Mouse (Mus musculus): Measurements from ENCODE around the gene Thada. TPM values are rescaled to one million over a fixed set of nuclear protein-coding genes. Genes with fewer than 3 reads are reported as not detected.

Thada gene
- total and polyA plus RNA-seq, 2 experiments from 2014 or later, result 3.3 to 15.7 TPM

- no peak overlapping the region for H3K27ac ChIP-seq
- WGBS, result 74% methylated on average over 8 of the region's 8 CpGs
- ATAC-seq (no peak), DNase-seq (ENCODE audit: low spot score) (no peak)
- no peak for TF ChIP-seq CTCF (IDR thresholded peaks at IDR 0.05; ENCODE audit: low read depth)
- no peaks in the 10 kb centered on the region for H3K9me3 ChIP-seq (ENCODE audit: low read length)
- peaks cover 11% of the 10 kb centered on the region; the same call in 1 of the 2 replicates for H3K36me3 ChIP-seq (ENCODE audit: insufficient read depth, low read length)
- H3K27me3 ChIP-seq (ENCODE audit: insufficient read depth, low read length), result no peaks in the 10 kb centered on the region
- no peak overlapping the region for H3K4me3 ChIP-seq (ENCODE audit: low read length)
- H3K9ac ChIP-seq (replicated peaks; ENCODE audit: low read length), result no peak overlapping the region
- no peak overlapping the region for H3K4me2 ChIP-seq (ENCODE audit: low read depth, low read length)
- H3K4me1 ChIP-seq (ENCODE audit: insufficient read depth, low read length), result no peaks in the 10 kb centered on the region
Observed at GRCm38 (mm10) chr17:84330986-84331385, 135.0 kb downstream of the Thada start.

- no peak for TF ChIP-seq CTCF (IDR thresholded peaks at IDR 0.05; ENCODE audit: low read depth)
- no peak for DNase-seq (ENCODE audit: low spot score)
- WGBS, result 87% methylated on average over 6 of the region's 6 CpGs
- H3K9ac ChIP-seq (replicated peaks; ENCODE audit: low read length), result no peak overlapping the region
- no peaks in the 10 kb centered on the region for H3K9me3 ChIP-seq (ENCODE audit: low read length)
- ATAC-seq, result no peak
- H3K27me3 ChIP-seq (ENCODE audit: insufficient read depth, low read length), result no peaks in the 10 kb centered on the region
- H3K4me1 ChIP-seq (ENCODE audit: insufficient read depth, low read length), result no peaks in the 10 kb centered on the region
- no peak overlapping the region for H3K4me3 ChIP-seq (ENCODE audit: low read length)
- H3K36me3 ChIP-seq (ENCODE audit: insufficient read depth, low read length), result peaks cover 11% of the 10 kb centered on the region; the same call in 1 of the 2 replicates
- H3K4me2 ChIP-seq (ENCODE audit: low read depth, low read length), result no peak overlapping the region
- H3K27ac ChIP-seq, result no peak overlapping the region
Observed at GRCm38 (mm10) chr17:84330506-84330905, 135.5 kb downstream of the Thada start.

- no peak for TF ChIP-seq CTCF (IDR thresholded peaks at IDR 0.05; ENCODE audit: low read depth)
- Histone ChIP-seq H3K4me1 (ENCODE audit: insufficient read depth, low read length) (no peaks in the 10 kb centered on the region), H3K9me3 (ENCODE audit: low read length) (no peaks in the 10 kb centered on the region), H3K27ac (no peak overlapping the region), H3K4me2 (ENCODE audit: low read depth, low read length) (no peak overlapping the region), H3K9ac (replicated peaks; ENCODE audit: low read length) (no peak overlapping the region), H3K27me3 (ENCODE audit: insufficient read depth, low read length) (no peaks in the 10 kb centered on the region), H3K36me3 (ENCODE audit: insufficient read depth, low read length) (peaks cover 11% of the 10 kb centered on the region; the same call in 1 of the 2 replicates), H3K4me3 (ENCODE audit: low read length) (no peak overlapping the region)
- DNase-seq (ENCODE audit: low spot score) (no peak), ATAC-seq (no peak)
- 85% methylated on average over 4 of the region's 4 CpGs for WGBS
Observed at GRCm38 (mm10) chr17:84329906-84330470, 136.0 kb downstream of the Thada start.

- no peaks in the 10 kb centered on the region for H3K9me3 ChIP-seq (ENCODE audit: low read length)
- peaks cover 7% of the 10 kb centered on the region; the same call in 1 of the 2 replicates for H3K36me3 ChIP-seq (ENCODE audit: insufficient read depth, low read length)
- H3K9ac ChIP-seq (replicated peaks; ENCODE audit: low read length), result no peak overlapping the region
- DNase-seq (ENCODE audit: low spot score), result no peak
- H3K4me2 ChIP-seq (ENCODE audit: low read depth, low read length), result no peak overlapping the region
- no peak overlapping the region for H3K4me3 ChIP-seq (ENCODE audit: low read length)
- no peaks in the 10 kb centered on the region for H3K4me1 ChIP-seq (ENCODE audit: insufficient read depth, low read length)
- 82% methylated on average over 2 of the region's 2 CpGs for WGBS
- ATAC-seq, result no peak
- no peak overlapping the region for H3K27ac ChIP-seq
- TF ChIP-seq CTCF (IDR thresholded peaks at IDR 0.05; ENCODE audit: low read depth), result no peak
- H3K27me3 ChIP-seq (ENCODE audit: insufficient read depth, low read length), result no peaks in the 10 kb centered on the region
Observed at GRCm38 (mm10) chr17:84328526-84328925, 137.5 kb downstream of the Thada start.

- H3K27me3 ChIP-seq (ENCODE audit: insufficient read depth, low read length), result no peaks in the 10 kb centered on the region
- H3K4me1 ChIP-seq (ENCODE audit: insufficient read depth, low read length), result no peaks in the 10 kb centered on the region
- DNase-seq (ENCODE audit: low spot score) (no peak), ATAC-seq (no peak)
- H3K27ac ChIP-seq, result no peak overlapping the region
- 78% methylated on average over 10 of the region's 12 CpGs for WGBS
- H3K9me3 ChIP-seq (ENCODE audit: low read length), result no peaks in the 10 kb centered on the region
- H3K9ac ChIP-seq (replicated peaks; ENCODE audit: low read length), result no peak overlapping the region
- no peak overlapping the region for H3K4me3 ChIP-seq (ENCODE audit: low read length)
- peaks cover 5% of the 10 kb centered on the region; the same call in 1 of the 2 replicates for H3K36me3 ChIP-seq (ENCODE audit: insufficient read depth, low read length)
- H3K4me2 ChIP-seq (ENCODE audit: low read depth, low read length), result no peak overlapping the region
- TF ChIP-seq CTCF (IDR thresholded peaks at IDR 0.05; ENCODE audit: low read depth), result no peak
Observed at GRCm38 (mm10) chr17:84327051-84327925, 138.7 kb downstream of the Thada start.

GRCm38 (mm10) chr17:84322176-84322575 is 143.8 kb downstream of the Thada start:
- H3K27ac ChIP-seq, result no peak overlapping the region
- WGBS, result 81% methylated on average over 4 of the region's 4 CpGs
- no peak overlapping the region for H3K9ac ChIP-seq (replicated peaks; ENCODE audit: low read length)
- H3K9me3 ChIP-seq (ENCODE audit: low read length), result no peaks in the 10 kb centered on the region
- ATAC-seq, result no peak
- no peak overlapping the region for H3K4me2 ChIP-seq (ENCODE audit: low read depth, low read length)
- H3K4me3 ChIP-seq (ENCODE audit: low read length), result no peak overlapping the region
- DNase-seq (ENCODE audit: low spot score), result no peak
- no peaks in the 10 kb centered on the region for H3K27me3 ChIP-seq (ENCODE audit: insufficient read depth, low read length)
- H3K4me1 ChIP-seq (ENCODE audit: insufficient read depth, low read length), result no peaks in the 10 kb centered on the region
- no peaks in the 10 kb centered on the region for H3K36me3 ChIP-seq (ENCODE audit: insufficient read depth, low read length)
- no peak for TF ChIP-seq CTCF (IDR thresholded peaks at IDR 0.05; ENCODE audit: low read depth)

GRCm38 (mm10) chr17:84321351-84321750 is 144.7 kb downstream of the Thada start:
- no peak for ATAC-seq
- 88% methylated on average over 5 of the region's 5 CpGs for WGBS
- no peaks in the 10 kb centered on the region for H3K4me1 ChIP-seq (ENCODE audit: insufficient read depth, low read length)

More at GRCm38 (mm10) chr17:84321351-84321750, 144.7 kb downstream of the Thada start:
- no peak for DNase-seq (ENCODE audit: low spot score)
- Histone ChIP-seq H3K36me3 (ENCODE audit: insufficient read depth, low read length) (no peaks in the 10 kb centered on the region), H3K4me3 (ENCODE audit: low read length) (no peak overlapping the region), H3K9ac (replicated peaks; ENCODE audit: low read length) (no peak overlapping the region), H3K27ac (no peak overlapping the region), H3K4me2 (ENCODE audit: low read depth, low read length) (no peak overlapping the region), H3K9me3 (ENCODE audit: low read length) (no peaks in the 10 kb centered on the region), H3K27me3 (ENCODE audit: insufficient read depth, low read length) (no peaks in the 10 kb centered on the region)
- no peak for TF ChIP-seq CTCF (IDR thresholded peaks at IDR 0.05; ENCODE audit: low read depth)

Data from hindbrain, postnatal 0 days (tissue).